Mouse (Mus musculus) heart, embryonic 11.5 days (tissue): ENCODE data around the gene Eif4a1. TPM values are rescaled to one million over a fixed set of nuclear protein-coding genes. Genes with fewer than 3 reads are reported as not detected.
A peak's percentile ranks its signal among the peaks of the same experiment; 100 is the strongest.

Experiments
- ATAC-seq: fragments of 200-750 bp; cut with Nextera tagmentation; replicated peaks from 2 replicates; pipeline ENCODE4 v1.8.0; 2017; ENCODE audit warnings: moderate library complexity; ENCODE audit not compliant: insufficient number of reproducible peaks, low FRiP score, low TSS enrichment
- H3K27ac ChIP-seq: fragments of 300-500 bp; sonication (generic); 2 replicates; pipeline ENCODE4 v1.5.1; 2014; ENCODE audit warnings: mild to moderate bottlenecking, low read depth, low read length
- H3K27me3 ChIP-seq: fragments of 300-500 bp; sonication (generic); 2 replicates; pipeline ENCODE4 v1.6.1; 2014; ENCODE audit warnings: mild to moderate bottlenecking, low read length, mixed read lengths; ENCODE audit not compliant: control insufficient read depth, insufficient read depth
- H3K36me3 ChIP-seq: fragments of 300-500 bp; sonication (generic); 2 replicates; pipeline ENCODE4 v1.6.1; 2014; ENCODE audit warnings: mild to moderate bottlenecking, low read length, moderate library complexity, mixed read lengths; ENCODE audit not compliant: control insufficient read depth, insufficient read depth
- H3K4me1 ChIP-seq: fragments of 300-500 bp; sonication (generic); 2 replicates; pipeline ENCODE4 v1.6.1; 2014; ENCODE audit warnings: low read length; ENCODE audit not compliant: control insufficient read depth, insufficient read depth
- H3K4me2 ChIP-seq: fragments of 300-500 bp; sonication (generic); 2 replicates; pipeline ENCODE4 v1.6.1; 2014; ENCODE audit warnings: mild to moderate bottlenecking, moderate library complexity
- H3K4me3 ChIP-seq: fragments of 300-500 bp; sonication (generic); 2 replicates; pipeline ENCODE4 v1.5.1; 2014; ENCODE audit warnings: low read depth, low read length
- H3K9ac ChIP-seq: fragments of 300-500 bp; sonication (generic); 2 replicates; pipeline ENCODE4 v1.6.1; 2014; ENCODE audit warnings: mild to moderate bottlenecking, low read depth, low read length, moderate library complexity
- H3K9me3 ChIP-seq: fragments of 300-500 bp; sonication (generic); replicated peaks from 2 replicates; pipeline ENCODE4 v1.6.1; 2016; ENCODE audit warnings: low read length; ENCODE audit not compliant: control insufficient read depth
- WGBS: fragments of 180-500 bp; shearing (Covaris S2); extraction: QIAGEN DNeasy Blood & Tissue Kit; methylation state at CpG from one replicate; pipeline ENCODE4 v1.1.7; 2014; ENCODE audit not compliant: insufficient replicate concordance; 5-methylcytosine and 5-hydroxymethylcytosine counted together
- polyA plus RNA-seq: library from polyadenylated mRNA; unstranded; fragments of >200 nt; fragmentation: Nextera tagmentation; extraction: Ambion mirVana; gene quantifications from 2 replicates; pipeline ENCODE4 v1.2.1, GENCODE M21; 2014

Eif4a1 gene
- polyA plus RNA-seq, 1 experiment from 2014 or later: 592 TPM

DNA sequence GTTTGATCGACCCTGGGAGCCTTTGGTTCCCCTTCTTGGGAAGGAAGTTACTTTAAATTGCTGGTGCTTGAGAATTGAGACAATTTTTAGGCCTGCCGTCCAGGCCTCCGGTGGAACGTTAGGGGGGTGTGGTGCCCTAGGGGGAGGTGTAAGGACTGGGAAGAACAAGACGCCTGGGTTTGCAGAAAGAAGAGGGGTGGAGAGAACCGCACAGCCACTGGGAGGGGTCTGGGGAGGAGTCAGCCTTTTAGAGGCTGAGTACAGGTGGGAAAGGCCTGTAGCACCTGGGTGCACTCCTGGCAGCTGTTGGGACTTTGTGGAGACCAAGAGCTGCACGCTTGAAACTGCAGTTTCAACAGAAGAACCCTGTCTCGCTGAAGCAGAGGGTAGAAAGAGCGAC lies 17.5 kb downstream of the Eif4a1 start:
- H3K27ac ChIP-seq: peak overlapping the region; percentile 41; the same call in 1 of the 2 replicates
- H3K27me3 ChIP-seq: no peaks in the 10 kb centered on the region
- peak overlapping the region; percentile 34; the same call in 1 of the 2 replicates for H3K4me2 ChIP-seq
- H3K4me3 ChIP-seq: no peak overlapping the region
- H3K9me3 ChIP-seq: no peaks in the 10 kb centered on the region
- no peak for ATAC-seq
- no peak overlapping the region for H3K9ac ChIP-seq
- H3K4me1 ChIP-seq: peaks cover 21% of the 10 kb centered on the region
- WGBS: 41% methylated on average over 9 of the region's 9 CpGs
- H3K36me3 ChIP-seq: peaks cover 55% of the 10 kb centered on the region

DNA sequence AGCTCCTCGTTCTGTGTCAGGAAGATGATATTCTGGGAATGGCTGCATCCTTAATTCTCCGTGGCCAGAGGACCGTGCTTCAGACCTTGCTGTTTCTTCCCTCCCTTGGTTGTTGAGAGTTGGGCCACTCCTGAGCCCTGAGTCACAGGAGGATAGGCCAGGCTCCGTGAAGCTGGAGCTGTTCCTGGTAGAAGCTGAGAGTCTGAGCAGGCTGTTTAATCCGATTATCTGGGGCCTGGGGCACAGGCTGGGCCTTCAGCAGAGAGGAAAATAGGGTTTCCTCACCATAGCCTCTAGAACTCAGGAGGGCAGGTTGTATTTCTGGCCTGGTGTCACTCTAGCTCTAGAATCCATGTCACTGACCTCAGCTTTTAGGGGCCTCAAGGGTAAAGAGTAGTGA lies 18.8 kb downstream of the Eif4a1 start:
- peaks cover 65% of the 10 kb centered on the region for H3K36me3 ChIP-seq
- WGBS: 66% methylated on average over 5 of the region's 5 CpGs
- H3K27ac ChIP-seq: no peak overlapping the region
- H3K4me1 ChIP-seq: peaks cover 21% of the 10 kb centered on the region
- no peaks in the 10 kb centered on the region for H3K9me3 ChIP-seq
- H3K4me3 ChIP-seq: no peak overlapping the region
- no peak overlapping the region for H3K4me2 ChIP-seq
- ATAC-seq: no peak
- H3K27me3 ChIP-seq: no peaks in the 10 kb centered on the region
- H3K9ac ChIP-seq: no peak overlapping the region

DNA sequence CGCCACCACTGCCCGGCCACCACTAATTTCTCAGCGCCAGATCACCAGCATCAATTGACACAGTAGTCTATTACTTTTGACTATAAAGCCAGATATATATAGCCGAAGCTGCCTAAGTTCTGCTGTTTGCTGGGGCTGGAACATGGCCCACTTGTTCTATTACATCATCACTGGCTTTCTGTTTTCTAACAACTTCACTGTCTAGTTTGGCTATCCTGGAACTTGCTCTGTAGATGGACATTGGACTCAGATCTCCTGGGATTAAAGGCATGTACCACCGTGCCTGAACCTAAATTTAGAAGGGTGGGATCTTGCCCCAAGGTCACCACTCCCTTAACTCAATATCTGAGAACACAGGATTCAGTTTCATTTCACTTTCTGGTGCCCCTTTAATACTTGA lies 26.4 kb downstream of the Eif4a1 start:
- Histone ChIP-seq H3K4me1 (no peaks in the 10 kb centered on the region), H3K9me3 (no peaks in the 10 kb centered on the region), H3K36me3 (peaks cover 64% of the 10 kb centered on the region), H3K4me3 (no peak overlapping the region), H3K27me3 (no peaks in the 10 kb centered on the region), H3K9ac (no peak overlapping the region), H3K4me2 (no peak overlapping the region), H3K27ac (no peak overlapping the region)
- WGBS: 82% methylated on average over 5 of the region's 5 CpGs
- no peak for ATAC-seq

DNA sequence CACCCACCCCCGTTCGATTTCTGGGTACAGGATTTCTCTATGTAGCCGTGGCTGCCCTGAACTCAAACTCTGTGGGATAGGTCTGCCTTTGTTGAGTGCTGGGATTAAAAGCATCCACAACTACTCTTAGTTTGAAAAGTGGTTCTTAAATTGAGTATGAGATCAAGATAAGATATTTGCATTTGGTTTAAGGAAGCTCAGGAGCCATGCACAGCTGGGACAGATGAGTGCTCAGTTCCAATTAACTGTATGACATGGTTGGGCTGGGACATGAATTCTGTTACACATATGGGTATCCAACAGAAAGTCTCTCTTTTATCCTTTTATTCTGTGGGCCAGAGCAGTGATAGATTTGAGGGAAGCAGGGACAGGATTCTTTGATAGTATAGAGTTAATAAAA lies 36.8 kb downstream of the Eif4a1 start:
- H3K4me2 ChIP-seq: no peak overlapping the region; the same call in 1 of the 2 replicates
- H3K9me3 ChIP-seq: no peaks in the 10 kb centered on the region
- no peak overlapping the region for H3K9ac ChIP-seq
- H3K27ac ChIP-seq: no peak overlapping the region
- no peaks in the 10 kb centered on the region for H3K27me3 ChIP-seq
- H3K36me3 ChIP-seq: peaks cover 15% of the 10 kb centered on the region
- WGBS: 86% methylated on average over 3 of the region's 3 CpGs
- no peak for ATAC-seq
- no peak overlapping the region for H3K4me3 ChIP-seq
- peaks cover 20% of the 10 kb centered on the region for H3K4me1 ChIP-seq

DNA sequence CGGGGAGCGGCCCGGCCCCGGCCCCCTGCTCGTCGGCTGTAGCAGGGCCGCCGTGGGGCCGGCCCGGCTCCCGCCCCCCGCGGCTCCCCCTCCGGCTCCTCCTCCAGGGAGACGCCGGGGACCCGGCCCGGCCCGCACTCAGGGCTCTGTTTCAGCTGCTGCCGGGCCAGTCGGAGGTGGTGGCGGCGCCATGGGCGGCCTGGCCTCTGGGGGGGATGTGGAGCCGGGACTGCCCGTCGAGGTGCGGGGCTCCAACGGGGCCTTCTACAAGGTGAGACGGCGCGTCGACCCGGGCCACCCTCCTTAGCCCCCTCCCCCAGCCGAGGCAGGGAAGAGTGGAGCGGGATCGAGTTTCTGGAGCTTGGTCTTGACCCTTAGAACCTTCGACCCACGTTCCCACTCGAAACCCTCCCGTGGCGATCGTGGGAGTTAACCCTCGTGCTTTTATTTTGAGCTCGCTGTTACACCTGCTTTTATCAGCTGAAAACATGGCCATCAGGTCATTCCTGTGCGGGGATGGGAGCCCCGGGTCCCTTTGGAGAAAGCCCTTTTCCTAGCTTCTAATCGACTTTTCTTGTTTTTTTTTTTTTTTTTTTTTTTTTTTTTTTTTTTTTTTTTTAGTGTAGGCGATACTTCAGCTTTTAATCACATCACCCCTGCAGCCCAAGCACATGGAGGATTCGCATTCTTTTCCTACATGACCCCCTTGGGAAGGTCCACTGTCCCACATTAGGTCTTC lies 38.9 kb downstream of the Eif4a1 start:
- peak overlapping the region; percentile 97 for H3K4me3 ChIP-seq
- peak; percentile 62 for ATAC-seq
- no peaks in the 10 kb centered on the region for H3K27me3 ChIP-seq
- peaks cover 4% of the 10 kb centered on the region; the same call in 1 of the 2 replicates for H3K36me3 ChIP-seq
- H3K27ac ChIP-seq: peak overlapping the region; percentile 98
- peaks cover 20% of the 10 kb centered on the region for H3K4me1 ChIP-seq
- WGBS: under 1% methylated on average over 42 of the region's 50 CpGs
- peak overlapping the region; percentile 96 for H3K9ac ChIP-seq
- no peaks in the 10 kb centered on the region for H3K9me3 ChIP-seq
- H3K4me2 ChIP-seq: peak overlapping the region; percentile 89

DNA sequence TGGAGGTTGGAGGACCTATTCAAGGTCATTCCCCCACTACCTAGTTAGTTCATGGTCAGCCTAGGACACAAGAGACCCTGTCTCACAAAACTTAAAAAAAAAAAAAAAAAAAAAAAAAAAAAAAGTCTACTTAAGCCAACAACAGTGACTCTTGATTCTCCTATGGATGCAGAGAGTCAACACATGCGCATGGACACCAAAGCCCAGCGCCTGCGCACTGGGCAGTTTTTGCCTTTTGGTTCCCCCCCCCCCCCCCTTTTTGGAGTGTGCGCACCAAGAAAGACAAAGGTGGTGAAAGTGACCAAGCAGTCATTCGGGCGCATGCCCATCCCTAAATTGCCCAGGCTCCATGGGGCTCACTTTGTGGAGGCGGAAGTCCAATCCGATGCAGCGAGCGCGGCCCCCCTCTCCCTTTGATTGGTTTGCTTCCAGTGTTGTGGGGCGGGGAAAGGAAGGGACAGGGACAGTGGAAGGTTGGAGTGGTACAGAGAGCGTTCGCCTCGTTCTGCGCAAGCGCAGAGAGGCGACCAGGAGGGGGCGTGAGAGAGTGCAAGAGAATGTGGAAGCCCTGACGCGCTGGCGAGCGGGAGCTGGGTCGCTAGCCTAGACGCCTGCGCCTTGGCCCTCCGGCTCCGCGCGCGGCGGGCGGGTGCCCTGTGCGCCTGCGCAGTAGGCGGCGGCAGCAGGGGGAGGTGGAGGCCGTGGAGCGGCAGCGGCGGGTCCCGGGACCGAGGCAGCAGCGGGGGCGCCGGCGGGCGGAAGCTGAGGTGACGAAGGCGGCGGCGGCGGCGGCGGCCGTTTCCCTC lies 39.7 kb downstream of the Eif4a1 start, which contains the start of gene Fxr2:
Gene Fxr2, plus strand, starts transcription at position 707 of the 806 bp plus-strand sequence.
- peaks cover 20% of the 10 kb centered on the region for H3K4me1 ChIP-seq
- H3K27me3 ChIP-seq: no peaks in the 10 kb centered on the region
- WGBS: under 1% methylated on average over 43 of the region's 56 CpGs
- ATAC-seq: peak; percentile 97
- H3K9ac ChIP-seq: peak within 1 kb of the TSS; percentile 96
- peak within 1 kb of the TSS; percentile 89 for H3K4me2 ChIP-seq
- peak within 1 kb of the TSS; percentile 97 for H3K4me3 ChIP-seq
- peak within 1 kb of the TSS; percentile 98 for H3K27ac ChIP-seq
- no peaks in the 10 kb centered on the region for H3K9me3 ChIP-seq
- H3K36me3 ChIP-seq: peaks cover 3% of the 10 kb centered on the region; the same call in 1 of the 2 replicates

DNA sequence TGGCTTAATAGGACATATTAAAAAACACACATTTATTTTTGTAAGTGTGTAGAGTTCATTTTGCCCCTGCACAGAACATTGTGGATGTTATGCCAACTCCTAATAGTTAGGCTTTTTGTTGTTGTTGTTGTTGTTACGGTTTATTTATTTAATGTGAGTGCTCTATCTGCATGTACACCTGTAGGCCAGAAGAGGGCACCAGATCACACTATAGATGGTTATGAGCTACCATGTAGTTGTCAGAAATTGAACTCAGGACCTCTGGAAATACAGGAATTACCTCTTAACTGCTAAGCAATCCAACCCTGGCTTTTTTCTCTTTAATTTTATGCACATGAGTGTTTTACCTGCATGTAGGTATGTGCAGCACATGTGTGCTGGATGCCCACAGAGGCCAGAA lies 42.4 kb downstream of the Eif4a1 start:
- Histone ChIP-seq H3K9me3 (no peaks in the 10 kb centered on the region), H3K27ac (no peak overlapping the region), H3K4me1 (peaks cover 11% of the 10 kb centered on the region), H3K36me3 (no peaks in the 10 kb centered on the region), H3K27me3 (no peaks in the 10 kb centered on the region), H3K9ac (no peak overlapping the region), H3K4me2 (no peak overlapping the region), H3K4me3 (no peak overlapping the region)
- WGBS: 69% methylated on average over 1 of the region's 1 CpGs
- ATAC-seq: no peak

DNA sequence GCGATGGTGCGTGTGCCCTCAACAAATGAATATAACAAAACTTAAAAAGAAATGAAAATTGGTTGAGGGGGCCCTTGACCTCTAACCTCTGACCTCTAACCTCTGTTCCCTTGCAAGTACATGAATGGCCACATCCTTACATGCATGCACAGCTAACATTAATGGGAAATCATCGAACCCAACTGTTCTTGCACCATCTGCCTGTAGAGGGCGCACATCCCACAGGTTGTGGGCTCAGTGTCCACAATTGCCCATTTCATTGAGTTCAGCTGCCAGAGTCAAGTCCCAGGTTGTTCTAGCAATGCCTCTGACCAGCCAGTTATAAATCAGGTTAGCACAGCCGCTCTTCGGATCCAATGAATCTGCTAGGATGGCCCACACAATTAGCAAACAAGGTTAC lies 43.9 kb downstream of the Eif4a1 start:
- H3K4me3 ChIP-seq: no peak overlapping the region
- H3K9me3 ChIP-seq: no peaks in the 10 kb centered on the region
- H3K4me1 ChIP-seq: no peaks in the 10 kb centered on the region
- no peak overlapping the region for H3K9ac ChIP-seq
- H3K27ac ChIP-seq: no peak overlapping the region
- no peaks in the 10 kb centered on the region for H3K36me3 ChIP-seq
- ATAC-seq: no peak
- no peak overlapping the region for H3K4me2 ChIP-seq
- no peaks in the 10 kb centered on the region for H3K27me3 ChIP-seq
- 35% methylated on average over 6 of the region's 6 CpGs for WGBS
